Mouse (Mus musculus) heart, embryonic 16.5 days (tissue): ENCODE measurements around the gene Lamp2. TPM values are rescaled to one million over a fixed set of nuclear protein-coding genes. Genes with fewer than 3 reads are reported as not detected.
"Not testable (repeated sequence)": the region's sequence is repeated elsewhere in the genome, so short reads cannot be mapped to it uniquely, and the experiment has no call there.

Experiments used
- ATAC-seq: fragments of 200-750 bp; cut with Nextera tagmentation; replicated peaks from 2 replicates; pipeline ENCODE4 v1.8.0; 2017; ENCODE audit warnings: moderate number of reproducible peaks; ENCODE audit not compliant: insufficient read depth, low FRiP score; ENCODE audit errors: extremely low read depth
- H3K27ac ChIP-seq: fragments of 300-500 bp; sonication (generic); 2 replicates; pipeline ENCODE4 v1.5.1; 2014; ENCODE audit warnings: mild to moderate bottlenecking, low read length, control low read depth, moderate library complexity
- H3K27me3 ChIP-seq: fragments of 300-500 bp; sonication (generic); 2 replicates; pipeline ENCODE4 v1.6.1; 2014; ENCODE audit warnings: low read length, mixed read lengths; ENCODE audit not compliant: control insufficient read depth, insufficient read depth
- H3K36me3 ChIP-seq: fragments of 300-500 bp; sonication (generic); 2 replicates; pipeline ENCODE4 v1.6.1; 2014; ENCODE audit not compliant: control insufficient read depth, insufficient read depth
- H3K4me1 ChIP-seq: fragments of 300-500 bp; sonication (generic); 2 replicates; pipeline ENCODE4 v1.6.1; 2014; ENCODE audit warnings: low read length, mixed read lengths; ENCODE audit not compliant: control insufficient read depth, insufficient read depth
- H3K4me2 ChIP-seq: fragments of 300-500 bp; sonication (generic); 2 replicates; pipeline ENCODE4 v1.6.1; 2014; ENCODE audit warnings: low read depth, mild to moderate bottlenecking, control low read depth, low read length
- H3K4me3 ChIP-seq: fragments of 300-500 bp; sonication (generic); 2 replicates; pipeline ENCODE4 v1.5.1; 2014; ENCODE audit warnings: mild to moderate bottlenecking, control low read depth, low read length
- H3K9ac ChIP-seq: fragments of 300-500 bp; sonication (generic); 2 replicates; pipeline ENCODE4 v1.6.1; 2014; ENCODE audit warnings: low read length, control low read depth
- H3K9me3 ChIP-seq: fragments of 300-500 bp; sonication (generic); replicated peaks from 2 replicates; pipeline ENCODE4 v1.6.1; 2016; ENCODE audit warnings: low read length; ENCODE audit not compliant: control insufficient read depth
- WGBS: fragments of 180-500 bp; shearing (Covaris S2); extraction: QIAGEN DNeasy Blood & Tissue Kit; methylation state at CpG from one replicate; pipeline ENCODE4 v1.1.7; 2014; 5-methylcytosine and 5-hydroxymethylcytosine counted together
- polyA plus RNA-seq: library from polyadenylated mRNA; unstranded; fragments of >200 nt; fragmentation: Nextera tagmentation; extraction: Ambion mirVana; gene quantifications from 2 replicates; pipeline ENCODE4 v1.2.1, GENCODE M21; 2015

Gene Lamp2
- polyA plus RNA-seq, 1 experiment from 2014 or later: 161 TPM

DNA sequence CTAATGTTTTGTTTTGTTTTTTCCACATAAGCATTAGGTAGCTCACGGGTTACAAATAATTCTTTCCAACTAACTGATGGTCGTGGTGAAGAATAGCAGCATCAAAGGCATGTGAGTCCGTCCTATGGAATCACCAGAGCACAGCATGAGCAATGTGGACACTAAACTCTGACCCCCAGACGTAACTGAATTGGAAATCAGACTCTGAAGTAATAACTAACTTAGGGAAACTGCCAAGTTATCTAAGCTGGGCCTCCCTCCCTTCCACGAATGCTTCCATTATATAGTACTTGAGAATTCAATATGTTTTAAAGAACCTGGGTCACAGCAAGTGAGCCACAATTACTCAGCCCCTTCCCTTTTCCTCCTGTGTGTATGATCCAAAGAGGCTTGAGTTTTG is 53.3 kb downstream of the Lamp2 start:
- H3K27me3 ChIP-seq: no peaks in the 10 kb centered on the region
- no peak overlapping the region for H3K27ac ChIP-seq
- 0 out of 2 replicates have a peak, but pooled peaks cover 3% of the 10 kb centered on the region for H3K4me1 ChIP-seq
- no peak overlapping the region for H3K4me3 ChIP-seq
- H3K4me2 ChIP-seq: no peak overlapping the region
- H3K36me3 ChIP-seq: no peaks in the 10 kb centered on the region
- H3K9me3 ChIP-seq: no peaks in the 10 kb centered on the region
- ATAC-seq: no peak
- WGBS: 82% methylated on average over 5 of the region's 5 CpGs
- H3K9ac ChIP-seq: no peak overlapping the region

DNA sequence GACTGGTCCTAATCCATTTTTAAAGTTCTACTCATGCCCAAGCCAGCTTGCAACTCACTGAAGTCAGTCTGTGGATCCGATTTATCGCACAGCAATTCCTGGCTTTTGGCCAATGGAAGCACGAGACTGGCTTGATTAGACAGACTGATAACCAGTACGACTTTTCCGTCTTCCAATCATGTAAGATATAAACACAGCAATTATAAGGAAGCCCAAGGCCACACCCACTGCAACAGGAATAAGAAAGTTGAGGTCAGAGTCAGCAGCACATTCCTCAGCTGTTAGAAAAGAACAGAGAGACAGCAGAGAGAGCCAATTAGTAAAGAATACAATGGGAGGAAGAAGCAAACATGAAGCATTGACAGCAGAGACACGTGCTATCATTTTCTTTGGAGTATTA is 54.2 kb downstream of the Lamp2 start:
- no peaks in the 10 kb centered on the region for H3K9me3 ChIP-seq
- no peak overlapping the region for H3K9ac ChIP-seq
- 45% methylated on average over 6 of the region's 6 CpGs for WGBS
- no peak for ATAC-seq
- 0 out of 2 replicates have a peak, but pooled peaks cover 3% of the 10 kb centered on the region for H3K4me1 ChIP-seq
- no peaks in the 10 kb centered on the region for H3K36me3 ChIP-seq
- no peaks in the 10 kb centered on the region for H3K27me3 ChIP-seq
- no peak overlapping the region for H3K27ac ChIP-seq
- H3K4me2 ChIP-seq: no peak overlapping the region
- H3K4me3 ChIP-seq: no peak overlapping the region

DNA sequence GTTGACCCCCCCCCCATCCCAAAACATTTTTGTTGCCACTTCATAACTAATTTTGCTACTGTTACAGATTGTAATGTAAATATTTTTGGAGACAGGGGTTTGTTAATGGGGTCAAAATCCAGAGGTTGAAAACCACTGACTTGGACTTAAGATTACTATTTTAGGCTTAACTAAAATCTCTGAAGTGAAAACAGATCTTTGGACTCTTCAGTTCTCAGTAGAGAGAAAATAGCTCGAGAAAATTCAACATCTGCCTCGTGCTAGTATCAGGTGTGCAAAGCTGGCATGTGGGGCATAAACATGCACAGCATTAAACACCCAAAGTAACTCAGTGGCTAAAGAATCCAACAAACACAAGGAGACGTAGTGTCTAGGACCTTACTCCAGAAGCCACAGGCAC is 55.6 kb downstream of the Lamp2 start:
- Histone ChIP-seq H3K36me3 (no peaks in the 10 kb centered on the region), H3K9me3 (no peaks in the 10 kb centered on the region), H3K4me1 (0 out of 2 replicates have a peak, but pooled peaks cover 3% of the 10 kb centered on the region), H3K27me3 (no peaks in the 10 kb centered on the region), H3K4me3 (no peak overlapping the region), H3K27ac (no peak overlapping the region), H3K9ac (no peak overlapping the region), H3K4me2 (no peak overlapping the region)
- 76% methylated on average over 3 of the region's 3 CpGs for WGBS
- ATAC-seq: no peak

DNA sequence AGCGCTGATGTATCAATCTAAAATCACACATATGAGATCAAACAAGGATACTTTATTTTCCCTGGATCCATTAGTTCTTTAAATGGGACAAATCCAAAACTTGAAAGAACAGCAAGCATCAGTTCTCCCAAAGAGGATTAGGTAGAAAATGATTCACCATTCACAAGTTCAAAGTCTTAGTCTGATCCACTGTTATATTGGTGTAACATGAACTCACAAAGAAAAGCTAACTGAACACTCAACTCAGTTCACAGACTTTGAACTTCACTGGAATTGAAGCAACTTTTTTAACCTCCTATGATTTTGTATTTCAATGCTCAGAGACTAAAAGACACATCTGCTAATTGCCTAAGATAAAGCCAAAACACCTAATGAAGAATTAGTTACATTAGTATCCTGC is 56.6 kb downstream of the Lamp2 start:
- no peaks in the 10 kb centered on the region for H3K9me3 ChIP-seq
- no peaks in the 10 kb centered on the region for H3K36me3 ChIP-seq
- 93% methylated on average over 1 of the region's 1 CpGs for WGBS
- H3K27me3 ChIP-seq: no peaks in the 10 kb centered on the region
- no peak overlapping the region for H3K4me3 ChIP-seq
- H3K9ac ChIP-seq: no peak overlapping the region
- 0 out of 2 replicates have a peak, but pooled peaks cover 3% of the 10 kb centered on the region for H3K4me1 ChIP-seq
- H3K27ac ChIP-seq: no peak overlapping the region
- ATAC-seq: no peak
- H3K4me2 ChIP-seq: no peak overlapping the region

DNA sequence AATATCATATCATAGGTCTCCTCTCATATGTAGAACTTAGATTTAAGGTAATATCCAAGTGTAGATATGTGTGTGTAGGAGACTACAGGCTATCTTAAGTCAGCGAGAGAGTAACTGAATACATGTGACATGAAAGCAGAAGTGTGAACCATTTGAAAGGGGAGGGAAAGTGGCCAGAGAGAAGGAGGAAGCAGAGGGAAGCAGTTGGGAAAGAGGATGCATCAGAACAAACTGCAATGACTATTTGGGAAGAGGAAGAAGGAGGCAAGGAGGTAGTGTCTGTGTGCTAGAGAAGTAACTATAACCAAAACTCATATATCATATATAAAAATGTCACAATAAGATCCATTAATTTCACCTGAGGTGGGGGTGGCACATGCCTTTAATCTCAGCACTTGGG is 83.1 kb downstream of the Lamp2 start:
- H3K9me3 ChIP-seq, H3K27me3 ChIP-seq, H3K36me3 ChIP-seq, H3K4me2 ChIP-seq, H3K9ac ChIP-seq, H3K4me1 ChIP-seq, H3K4me3 ChIP-seq, ATAC-seq, H3K27ac ChIP-seq: not testable (repeated sequence)
- 74% methylated on average over 1 of the region's 1 CpGs for WGBS

DNA sequence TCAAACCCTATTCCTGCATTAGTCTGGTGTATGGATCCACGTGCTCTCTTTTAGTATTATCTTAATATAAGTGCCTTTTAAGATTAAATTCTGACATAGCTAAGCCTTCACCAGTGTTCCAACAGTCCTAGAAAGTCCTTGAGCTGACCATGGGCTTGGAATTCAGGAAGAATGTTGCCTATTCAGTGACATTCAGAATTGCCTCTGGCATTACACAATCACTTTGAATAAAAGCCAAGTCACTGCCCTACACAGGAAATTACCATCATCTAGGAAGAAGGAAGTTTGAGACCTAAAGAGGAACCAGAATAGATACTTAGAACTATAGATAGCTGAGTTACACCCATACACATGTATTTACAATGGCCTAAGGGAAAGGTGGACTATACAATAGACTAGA is 91.6 kb downstream of the Lamp2 start:
- not testable (repeated sequence) for H3K4me3 ChIP-seq, H3K9me3 ChIP-seq, H3K27ac ChIP-seq, H3K4me2 ChIP-seq, H3K27me3 ChIP-seq, ATAC-seq, H3K36me3 ChIP-seq, H3K4me1 ChIP-seq, H3K9ac ChIP-seq
- 29% methylated on average over 1 of the region's 1 CpGs for WGBS

DNA sequence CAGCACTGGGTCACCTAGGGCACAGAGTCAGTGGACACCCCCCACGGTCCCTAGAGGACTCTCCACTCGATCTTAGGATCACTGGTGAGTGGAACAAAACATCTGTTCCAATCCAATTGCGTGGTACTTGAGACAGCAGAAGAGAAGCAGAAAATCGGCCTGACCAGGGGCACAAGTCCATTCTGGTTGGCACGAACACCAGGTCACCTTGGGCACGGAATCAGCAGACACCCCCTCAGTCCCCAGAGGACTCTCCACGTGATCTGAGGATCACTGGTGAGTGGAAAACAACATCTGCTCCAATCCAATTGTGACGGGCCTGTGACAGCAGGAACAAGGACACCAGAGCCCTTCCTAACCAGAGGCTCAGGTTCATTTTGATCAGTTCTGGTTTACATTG is 94.2 kb downstream of the Lamp2 start:
- Histone ChIP-seq H3K4me1 (no peaks in the 10 kb centered on the region), H3K27me3 (no peaks in the 10 kb centered on the region), H3K4me2 (no peak overlapping the region), H3K4me3 (no peak overlapping the region), H3K9ac (no peak overlapping the region), H3K36me3 (no peaks in the 10 kb centered on the region), H3K27ac (no peak overlapping the region), H3K9me3 (no peaks in the 10 kb centered on the region)
- 72% methylated on average over 8 of the region's 8 CpGs for WGBS
- no peak for ATAC-seq

Other genes with a start within 250 kb of the Lamp2 start
- 29.5 and 30.2 TPM in 2 replicates for gene Tmem255a, start 204.0 kb downstream of the Lamp2 start, polyA plus RNA-seq
- gene Atp1b4, start 140.3 kb downstream of the Lamp2 start, polyA plus RNA-seq: 0.25 and 1.1 TPM in 2 replicates
- gene Cul4b, start 119.7 kb upstream of the Lamp2 start, polyA plus RNA-seq: 12.2 and 14.0 TPM in 2 replicates
- gene Mcts1, start 144.1 kb upstream of the Lamp2 start, polyA plus RNA-seq: 54.3 and 65.6 TPM in 2 replicates
- gene C1galt1c1, start 178.6 kb upstream of the Lamp2 start, polyA plus RNA-seq: 23.9 and 29.0 TPM in 2 replicates